Mouse (Mus musculus) liver, embryonic 14.5 days (tissue): ENCODE measurements around the gene Parp3.

Source experiments
- CTCF ChIP-seq: IDR thresholded peaks from 2 replicates; pipeline ENCODE4 v1.5.1; 2016; ENCODE audit warnings: antibody characterized with exemption, low read depth, control low read depth
- EP300 ChIP-seq: IDR thresholded peaks from 2 replicates; pipeline ENCODE4 v1.6.1; 2016; ENCODE audit warnings: antibody characterized with exemption, low read depth

DNA sequence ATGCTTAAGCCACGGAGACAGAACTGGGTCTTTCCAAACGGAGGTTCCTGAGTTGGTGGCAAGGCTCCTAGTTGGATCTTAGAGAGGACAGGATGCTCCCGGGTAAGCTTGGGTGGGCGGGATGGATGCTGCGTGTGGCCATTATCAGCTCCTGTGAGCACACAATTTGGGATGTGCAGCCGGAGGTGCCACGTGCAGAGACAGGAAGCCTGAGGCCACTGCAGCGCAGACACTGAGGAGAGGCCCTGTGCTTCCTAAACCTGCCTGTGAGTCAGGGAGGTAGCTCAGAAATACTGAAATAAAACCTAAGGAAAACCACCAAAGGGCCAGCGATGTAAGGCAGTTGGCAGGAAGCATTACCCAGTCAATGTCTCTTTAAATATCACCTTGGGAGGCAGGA is 7.0 kb downstream of the Parp3 start:
- TF ChIP-seq CTCF, result no peak
- TF ChIP-seq EP300, result no peak
